Mouse (Mus musculus): ENCODE results near the gene Anxa9. TPM values are rescaled to one million over a fixed set of nuclear protein-coding genes. Genes with fewer than 3 reads are reported as not detected.

The Anxa9 gene
- total RNA-seq, 2 experiments from 2014 or later: 1.1 to 3.3 TPM

DNA sequence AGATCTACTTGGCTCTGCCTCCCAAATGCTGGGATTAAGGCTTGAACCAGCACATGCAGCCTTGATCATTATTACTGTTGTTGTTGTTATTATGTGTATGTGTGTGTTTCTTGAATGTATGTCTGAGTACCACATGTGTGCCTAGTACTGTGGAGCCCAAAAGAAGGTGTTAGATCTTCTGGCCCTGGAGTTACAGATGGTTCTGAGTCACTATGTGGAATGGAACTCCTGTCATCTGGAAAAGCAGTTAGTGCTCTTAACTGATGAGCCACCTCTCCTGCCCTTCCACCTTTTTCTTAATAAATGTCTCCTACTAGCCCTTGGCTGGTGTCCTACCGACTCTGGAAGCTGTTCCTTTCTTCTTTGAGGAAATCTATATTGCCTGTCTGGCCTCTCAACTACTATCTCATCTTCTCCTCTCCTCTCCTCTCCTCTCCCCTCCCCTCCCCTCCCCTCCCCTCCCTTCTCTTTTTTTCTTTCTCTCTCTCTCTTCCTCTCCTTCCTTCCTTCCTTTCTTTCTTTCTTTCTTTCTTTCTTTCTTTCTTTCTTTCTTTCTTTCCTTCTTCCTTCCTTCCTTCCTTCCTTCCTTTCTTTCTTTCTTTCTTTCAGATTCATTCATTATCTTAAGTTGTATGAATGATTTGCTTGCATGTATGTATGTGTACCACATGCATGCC, 59.2 kb downstream of the Anxa9 start:
- DNase-seq: no peak

DNA sequence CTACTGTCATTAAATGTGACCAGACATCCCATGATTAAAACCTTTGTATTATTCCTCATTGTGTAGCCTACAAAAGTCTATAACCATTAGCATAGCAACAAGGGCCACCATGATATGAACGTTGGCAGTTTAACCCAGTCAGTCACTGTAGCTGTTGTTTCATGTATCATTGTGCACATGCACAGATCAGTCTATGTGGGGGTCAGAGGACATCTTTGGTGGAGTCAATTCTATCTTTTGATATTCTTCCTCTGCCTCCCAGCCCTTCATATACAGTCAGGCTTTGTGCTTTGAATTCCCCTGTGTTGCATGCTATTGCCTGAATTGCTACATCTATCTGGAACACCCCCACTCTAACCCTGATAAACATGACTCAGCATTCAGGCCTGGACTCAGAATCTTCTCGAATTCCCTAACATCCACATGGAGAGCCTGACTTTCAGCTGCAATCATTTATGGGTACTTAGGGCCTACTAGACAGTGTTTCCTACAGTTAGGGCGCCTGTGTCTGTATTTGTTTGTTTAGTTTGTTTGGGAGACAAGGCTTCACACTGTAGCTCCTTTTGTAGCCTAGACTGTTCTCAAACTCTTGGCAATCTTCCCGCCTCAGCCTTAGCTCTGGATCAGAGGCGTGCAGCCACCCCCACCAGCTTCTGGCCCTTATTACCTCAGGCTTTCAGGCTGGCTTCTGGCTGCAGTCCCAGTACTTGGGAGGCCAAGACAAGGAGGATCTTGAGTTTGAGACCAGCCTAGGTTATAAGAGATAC, 60.3 kb downstream of the Anxa9 start:
- DNase-seq: peak; percentile 61 to 68

Other genes with a start within 250 kb of the Anxa9 start
- gene Pip5k1a, start 200.2 kb downstream of the Anxa9 start, total RNA-seq (2021): 10 to 100 TPM; 41.8 to 58.9 TPM
- gene Vps72, start 196.2 kb downstream of the Anxa9 start, total RNA-seq (2021): 10 to 100 TPM; 56.1 to 63.3 TPM
- 1 to 10 TPM in 1 of 2 experiments, under 1 TPM in 1; 0.66 to 1.4 TPM for gene Tmod4, start 182.7 kb downstream of the Anxa9 start, total RNA-seq (2021)
- 10 to 100 TPM; 33.8 to 35.4 TPM for gene Scnm1, start 173.2 kb downstream of the Anxa9 start, total RNA-seq (2021)
- gene Lysmd1, start 173.1 kb downstream of the Anxa9 start, total RNA-seq (2021): 1 to 10 TPM; 8.3 to 9.7 TPM
- 1 to 10 TPM; 1.8 to 2.1 TPM for gene Tnfaip8l2, start 164.8 kb downstream of the Anxa9 start, total RNA-seq (2021)
- 1 to 10 TPM; 2.3 to 3.7 TPM for gene Sema6c, start 146.7 kb downstream of the Anxa9 start, total RNA-seq (2021)
- 10 to 100 TPM; 21.3 to 22.6 TPM for gene Gabpb2, start 89.3 kb downstream of the Anxa9 start, total RNA-seq (2021)
- gene Cdc42se1, start 78.4 kb downstream of the Anxa9 start, total RNA-seq (2021): 10 to 100 TPM; 86.9 to 94.8 TPM
- gene Mllt11, start 75.0 kb downstream of the Anxa9 start, total RNA-seq (2021): 10 to 100 TPM in 1 of 2 experiments, 1 to 10 TPM in 1; 6.9 to 10.9 TPM
- under 1 TPM; 0.17 to 0.26 TPM for gene Gm128, start 65.6 kb downstream of the Anxa9 start, total RNA-seq (2021)
- under 1 TPM in 1 of 2 experiments, not detected in 1; 0.89 TPM for gene Bnipl, start 56.0 kb downstream of the Anxa9 start, total RNA-seq (2021)
- 100 to 1,000 TPM; 120 to 147 TPM for gene Mindy1, start 25.8 kb downstream of the Anxa9 start, total RNA-seq (2021)
- gene Prune1, start 25.1 kb downstream of the Anxa9 start, total RNA-seq (2021): 10 to 100 TPM; 25.1 to 33.3 TPM
- 100 to 1,000 TPM; 239 to 254 TPM for gene Cers2, start 7.6 kb upstream of the Anxa9 start, total RNA-seq (2021)
- 10 to 100 TPM; 25.9 to 29.7 TPM for gene Setdb1, start 50.0 kb upstream of the Anxa9 start, total RNA-seq (2021)
- gene 4930558C23Rik, start 95.7 kb upstream of the Anxa9 start, total RNA-seq (2021): not detected
- gene Arnt, start 127.2 kb upstream of the Anxa9 start, total RNA-seq (2021): 10 to 100 TPM; 63.5 to 68.0 TPM
- 1 to 10 TPM; 7.2 to 9.0 TPM for gene Ctsk, start 192.1 kb upstream of the Anxa9 start, total RNA-seq (2021)
- gene Ctss, start 219.6 kb upstream of the Anxa9 start, total RNA-seq (2021): 10 to 100 TPM; 35.2 to 65.5 TPM